Mouse (Mus musculus): Measurements from ENCODE around the gene Gm1673. TPM values are rescaled to one million over a fixed set of nuclear protein-coding genes. Genes with fewer than 3 reads are reported as not detected.

Gm1673 gene
- polyA plus RNA-seq, 1 experiment from 2014 or later = 607 TPM

Other genes starting within 250 kb of the Gm1673 start
- gene Letm1, start 200.6 kb upstream of the Gm1673 start, polyA plus RNA-seq (2015; fragmentation: Nextera tagmentation; extraction: Ambion mirVana) = 58.0 and 58.5 TPM in 2 replicates
- gene Nsd2, start 162.7 kb upstream of the Gm1673 start, polyA plus RNA-seq (2015; fragmentation: Nextera tagmentation; extraction: Ambion mirVana) = 74.1 and 77.6 TPM in 2 replicates
- gene Nelfa, start 47.0 kb upstream of the Gm1673 start, polyA plus RNA-seq (2015; fragmentation: Nextera tagmentation; extraction: Ambion mirVana) = 41.8 and 44.3 TPM in 2 replicates
- 3.9 and 4.2 TPM in 2 replicates for gene Nat8l, start 12.6 kb downstream of the Gm1673 start, polyA plus RNA-seq (2015; fragmentation: Nextera tagmentation; extraction: Ambion mirVana)
- 0.14 and 0.28 TPM in 2 replicates for gene Poln, start 186.0 kb downstream of the Gm1673 start, polyA plus RNA-seq (2015; fragmentation: Nextera tagmentation; extraction: Ambion mirVana)
- gene Haus3, start 186.1 kb downstream of the Gm1673 start, polyA plus RNA-seq (2015; fragmentation: Nextera tagmentation; extraction: Ambion mirVana) = 19.0 and 19.7 TPM in 2 replicates
- gene Mxd4, start 204.3 kb downstream of the Gm1673 start, polyA plus RNA-seq (2015; fragmentation: Nextera tagmentation; extraction: Ambion mirVana) = 33.5 and 33.6 TPM in 2 replicates